In genomic region chr7:45313495-45313894, GRCm38 (mm10) we compare ENCODE assay signal across 13 mouse cellular contexts. TPM values are rescaled to one million over a fixed set of nuclear protein-coding genes. Genes with fewer than 3 reads are reported as not detected.
DNase-seq lines count a peak whose midpoint lies in the region; ATAC-seq and TF ChIP-seq lines count a peak whose summit lies in the region.
"Had no signal": no experiment of that assay in that cellular context is flagged by ENCODE, and none has a peak within 500 bp of the region (broad histone marks: within the 10 kb centered on the region; RNA-seq: fewer than 3 reads in every experiment).

No protein-coding gene starts in this region.

- H3K4me1 ChIP-seq in lung, postnatal 0 days (ENCODE audit: insufficient read depth, low read depth, low read length), result no peaks in the 10 kb centered on the region; the same call in 1 of the 2 replicates
- peaks cover 8% of the 10 kb centered on the region; the same call in 1 of the 2 replicates for H3K4me1 ChIP-seq in limb, embryonic 11.5 days (ENCODE audit: control insufficient read depth, insufficient read depth, low read length)
- peaks cover 13% of the 10 kb centered on the region for H3K4me1 ChIP-seq in stomach, embryonic 16.5 days (ENCODE audit: control insufficient read depth, insufficient read depth, low read length)

- H3K27ac ChIP-seq in gastrocnemius, adult 2 months, result peak overlapping the region; percentile 58
- peak overlapping the region; percentile 48; the same call in 1 of the 2 replicates for H3K27ac ChIP-seq in lung, postnatal 0 days (ENCODE audit: low read length)
- 0 out of 2 replicates have a peak overlapping the region, but pooled peaks have one; percentile 30 for H3K27ac ChIP-seq in limb, embryonic 11.5 days (replicated peaks; ENCODE audit: low read depth, low read length)
- H3K27ac ChIP-seq in stomach, embryonic 16.5 days (ENCODE audit: low read length), result peak overlapping the region; percentile 63

- no peak overlapping the region for H3K4me2 ChIP-seq in lung, postnatal 0 days (replicated peaks; ENCODE audit: low read depth, low read length)
- H3K4me2 ChIP-seq in limb, embryonic 11.5 days (ENCODE audit: low read depth, severe bottlenecking), result peak overlapping the region; percentile 16; the same call in 1 of the 2 replicates
- no peak overlapping the region for H3K4me2 ChIP-seq in stomach, embryonic 16.5 days (ENCODE audit: low read depth, low read length)

- TF ChIP-seq EP300 in lung, postnatal 0 days (IDR thresholded peaks at IDR 0.05), result no peak

- 36% methylated on average over 9 of the region's 9 CpGs for WGBS in lung, postnatal 0 days
- 36% methylated on average over 9 of the region's 9 CpGs for WGBS in limb, embryonic 11.5 days
- WGBS in stomach, embryonic 16.5 days, result 36% methylated on average over 9 of the region's 9 CpGs

- peaks cover 3% of the 10 kb centered on the region; the same call in 1 of the 2 replicates for H3K36me3 ChIP-seq in lung, postnatal 0 days (ENCODE audit: insufficient read depth, low read length)
- H3K36me3 ChIP-seq in limb, embryonic 11.5 days (ENCODE audit: control insufficient read depth, insufficient read depth, low read length), result peaks cover 2% of the 10 kb centered on the region; the same call in 1 of the 2 replicates
- 0 out of 2 replicates have a peak, but pooled peaks cover 5% of the 10 kb centered on the region for H3K36me3 ChIP-seq in stomach, embryonic 16.5 days (ENCODE audit: control insufficient read depth, insufficient read depth, low read length)

- DNase-seq in gastrocnemius, adult 2 months, result no peak
- DNase-seq in gastrocnemius, postnatal 14 days, result no peak
- DNase-seq in lung, postnatal 0 days (ENCODE audit: low spot score), result no peak
- DNase-seq in lung, postnatal 25 days (ENCODE audit: low spot score), result no peak
- no peak for DNase-seq in limb, embryonic 11.5 days (ENCODE audit: low spot score)
- DNase-seq in adrenal gland, postnatal 14 days, result no peak
- DNase-seq in frontal cortex, postnatal 14 days (ENCODE audit: low spot score in 2 of 2), result no peak
- DNase-seq: B cell, adult 2 months; cerebellum, postnatal 14 days; gastrocnemius, postnatal 36 days had no signal

- intact Hi-C loops in gastrocnemius, adult 2 months (cut with DNase I), result no loop called here
- intact Hi-C loops in gastrocnemius, postnatal 14 days (cut with DNase I; ENCODE audit: low total_unique reads), result no loop called here

- H3K27me3 ChIP-seq in lung, postnatal 0 days (replicated peaks; ENCODE audit: insufficient read depth, low read length), result no peaks in the 10 kb centered on the region
- H3K27me3 ChIP-seq in limb, embryonic 11.5 days (ENCODE audit: control insufficient read depth, insufficient read depth, low read length), result no peaks in the 10 kb centered on the region
- no peaks in the 10 kb centered on the region for H3K27me3 ChIP-seq in stomach, embryonic 16.5 days (ENCODE audit: control insufficient read depth, insufficient read depth, low read length)

- no peak for TF ChIP-seq CTCF in gastrocnemius, adult 2 months (IDR thresholded peaks at IDR 0.05)
- TF ChIP-seq CTCF in lung, postnatal 0 days (IDR thresholded peaks at IDR 0.05), result no peak

- H3K9me3 ChIP-seq in lung, postnatal 0 days (ENCODE audit: low read length), result no peaks in the 10 kb centered on the region
- no peaks in the 10 kb centered on the region for H3K9me3 ChIP-seq in limb, embryonic 11.5 days (ENCODE audit: control insufficient read depth, low read length)
- H3K9me3 ChIP-seq in stomach, embryonic 16.5 days (replicated peaks; ENCODE audit: control insufficient read depth, low read length), result no peaks in the 10 kb centered on the region

- ATAC-seq in lung, postnatal 0 days, result no peak
- no peak for ATAC-seq in limb, embryonic 11.5 days (ENCODE audit: insufficient number of reproducible peaks, low FRiP score, low TSS enrichment, low read depth)
- no peak for ATAC-seq in stomach, embryonic 16.5 days (ENCODE audit: insufficient read depth, low FRiP score)
- ATAC-seq: inflammation-experienced regulatory T-cells, adult 6 months had no signal

- no peak overlapping the region for H3K9ac ChIP-seq in lung, postnatal 0 days (replicated peaks; ENCODE audit: low read depth)
- 0 out of 2 replicates have a peak overlapping the region, but pooled peaks have one; percentile 27 for H3K9ac ChIP-seq in limb, embryonic 11.5 days (ENCODE audit: low read length)
- 0 out of 2 replicates have a peak overlapping the region, but pooled peaks have one; percentile 2 for H3K9ac ChIP-seq in stomach, embryonic 16.5 days (ENCODE audit: low read length)

- H3K4me3 ChIP-seq in gastrocnemius, adult 2 months, result peak overlapping the region; percentile 24
- H3K4me3 ChIP-seq in lung, postnatal 0 days (ENCODE audit: low read depth, low read length), result no peak overlapping the region
- H3K4me3 ChIP-seq in limb, embryonic 11.5 days (ENCODE audit: low read depth, low read length), result no peak overlapping the region
- no peak overlapping the region for H3K4me3 ChIP-seq in stomach, embryonic 16.5 days (replicated peaks; ENCODE audit: low read length)

RNA-seq across cellular contexts. Expression of gene Trpm4, which starts 20.1 kb away (rescaled TPM):
- total RNA-seq in gastrocnemius, adult 2 months (2021), result 10 to 100 TPM; 33.9 to 34.7 TPM
- 10 to 100 TPM; 23.5 to 24.5 TPM for total RNA-seq in gastrocnemius, postnatal 14 days (2021)
- 19.2 and 21.9 TPM in 2 replicates for polyA plus RNA-seq in lung, postnatal 0 days (2015; fragmentation: Nextera tagmentation; extraction: Ambion mirVana)
- 6.7 and 8.9 TPM in 2 replicates for polyA plus RNA-seq in limb, embryonic 11.5 days (2014; fragmentation: Nextera tagmentation; extraction: Ambion mirVana)
- 30.1 and 32.2 TPM in 2 replicates for polyA plus RNA-seq in stomach, embryonic 16.5 days (2015; fragmentation: Nextera tagmentation; extraction: Ambion mirVana)
- 13.5 and 15.1 TPM in 2 replicates for total RNA-seq in adrenal gland, postnatal 14 days (2021)

RNA-seq across cellular contexts. Expression of gene Hrc, which starts 21.6 kb away (rescaled TPM):
- 1,000 to 10,000 TPM in 1 of 2 experiments, 100 to 1,000 TPM in 1; 818 to 1,018 TPM for total RNA-seq in gastrocnemius, adult 2 months (2021)
- 100 to 1,000 TPM; 711 to 744 TPM for total RNA-seq in gastrocnemius, postnatal 14 days (2021)
- polyA plus RNA-seq in lung, postnatal 0 days (2015; fragmentation: Nextera tagmentation; extraction: Ambion mirVana), result 0.50 and 0.54 TPM in 2 replicates
- polyA plus RNA-seq in limb, embryonic 11.5 days (2014; fragmentation: Nextera tagmentation; extraction: Ambion mirVana), result 0.52 and 0.83 TPM in 2 replicates
- polyA plus RNA-seq in stomach, embryonic 16.5 days (2015; fragmentation: Nextera tagmentation; extraction: Ambion mirVana), result 1.0 and 3.1 TPM in 2 replicates
- 0.15 and 0.45 TPM in 2 replicates for total RNA-seq in adrenal gland, postnatal 14 days (2021)
- polyA plus RNA-seq: inflammation-experienced regulatory T-cells, adult 6 months had no signal

RNA-seq across cellular contexts. Expression of gene Slc6a21, which starts 36.2 kb away (rescaled TPM):
- total RNA-seq in gastrocnemius, adult 2 months (2021), result not detected
- not detected for total RNA-seq in gastrocnemius, postnatal 14 days (2021)
- polyA plus RNA-seq in lung, postnatal 0 days (2015; fragmentation: Nextera tagmentation; extraction: Ambion mirVana), result not detected in 2 replicates
- polyA plus RNA-seq in limb, embryonic 11.5 days (2014; fragmentation: Nextera tagmentation; extraction: Ambion mirVana), result not detected in 2 replicates
- not detected in 2 replicates for polyA plus RNA-seq in stomach, embryonic 16.5 days (2015; fragmentation: Nextera tagmentation; extraction: Ambion mirVana)
- not detected in 2 replicates for total RNA-seq in adrenal gland, postnatal 14 days (2021)
- total RNA-seq: gastrocnemius, postnatal 36 days had no signal
- polyA plus RNA-seq: lung, embryonic 16.5 days had no signal

RNA-seq across cellular contexts. Expression of gene Ppfia3, which starts 53.3 kb away (rescaled TPM):
- total RNA-seq in gastrocnemius, adult 2 months (2021), result under 1 TPM; 0.08 to 0.10 TPM
- total RNA-seq in gastrocnemius, postnatal 14 days (2021), result under 1 TPM; 0.69 to 0.78 TPM
- 1.8 and 2.0 TPM in 2 replicates for polyA plus RNA-seq in lung, postnatal 0 days (2015; fragmentation: Nextera tagmentation; extraction: Ambion mirVana)
- polyA plus RNA-seq in limb, embryonic 11.5 days (2014; fragmentation: Nextera tagmentation; extraction: Ambion mirVana), result 5.4 and 6.1 TPM in 2 replicates
- 5.5 and 6.3 TPM in 2 replicates for polyA plus RNA-seq in stomach, embryonic 16.5 days (2015; fragmentation: Nextera tagmentation; extraction: Ambion mirVana)
- total RNA-seq in adrenal gland, postnatal 14 days (2021), result 2.1 and 2.4 TPM in 2 replicates

RNA-seq across cellular contexts. Expression of gene Lin7b, which starts 56.9 kb away (rescaled TPM):
- total RNA-seq in gastrocnemius, adult 2 months (2021), result not detected
- 1 to 10 TPM in 1 of 2 experiments, under 1 TPM in 1; 0.49 to 1.6 TPM for total RNA-seq in gastrocnemius, postnatal 14 days (2021)
- polyA plus RNA-seq in lung, postnatal 0 days (2015; fragmentation: Nextera tagmentation; extraction: Ambion mirVana), result 0.49 TPM in 1 of 2 replicates, not detected in the other
- 0.43 and 0.89 TPM in 2 replicates for polyA plus RNA-seq in limb, embryonic 11.5 days (2014; fragmentation: Nextera tagmentation; extraction: Ambion mirVana)
- 4.6 and 5.5 TPM in 2 replicates for polyA plus RNA-seq in stomach, embryonic 16.5 days (2015; fragmentation: Nextera tagmentation; extraction: Ambion mirVana)
- total RNA-seq in adrenal gland, postnatal 14 days (2021), result 1.2 and 1.4 TPM in 2 replicates
- total RNA-seq: gastrocnemius, postnatal 36 days had no signal
- polyA plus RNA-seq: inflammation-experienced regulatory T-cells, adult 6 months had no signal

Comparison
In these comparisons a context has a peak if more than half of its experiments do, and no peak if none do; other contexts are left out.
1. RNA of gene Hrc, which starts 21.6 kb away (total RNA-seq): 818 to 1,018 TPM in gastrocnemius, adult 2 months and 711 to 744 TPM in gastrocnemius, postnatal 14 days; 0.15 to 0.45 TPM in adrenal gland, postnatal 14 days; every median in the first group is over 100 times any median in the second.
2. Peak in every context shown above with its lines, with median percentiles within 50 percentile points of each other: H3K27ac ChIP-seq.